Mouse (Mus musculus) heart, postnatal 4 days (tissue): ENCODE data around the gene Ibsp. TPM values are rescaled to one million over a fixed set of nuclear protein-coding genes. Genes with fewer than 3 reads are reported as not detected.

ENCODE experiments used
- DNase-seq: peaks from one replicate; pipeline ENCODE4 v3.0.0; 2021
- total RNA-seq, 2 experiments: library from RNA; stranded (reverse); gene quantifications; 2 replicates each; pipeline ENCODE4 v1.2.3; 2021

Ibsp gene
- not detected for total RNA-seq

GRCm38 (mm10) chr5:104298994-104299393 is at the start of gene Ibsp:
Ibsp (plus strand) TSS chr5:104299171.
- DNase-seq = no peak

- no peak for DNase-seq
Observed at GRCm38 (mm10) chr5:104251811-104252210, 47.2 kb upstream of the Ibsp start.

- DNase-seq = no peak
Observed at GRCm38 (mm10) chr5:104256585-104256984, 42.4 kb upstream of the Ibsp start.

DNA sequence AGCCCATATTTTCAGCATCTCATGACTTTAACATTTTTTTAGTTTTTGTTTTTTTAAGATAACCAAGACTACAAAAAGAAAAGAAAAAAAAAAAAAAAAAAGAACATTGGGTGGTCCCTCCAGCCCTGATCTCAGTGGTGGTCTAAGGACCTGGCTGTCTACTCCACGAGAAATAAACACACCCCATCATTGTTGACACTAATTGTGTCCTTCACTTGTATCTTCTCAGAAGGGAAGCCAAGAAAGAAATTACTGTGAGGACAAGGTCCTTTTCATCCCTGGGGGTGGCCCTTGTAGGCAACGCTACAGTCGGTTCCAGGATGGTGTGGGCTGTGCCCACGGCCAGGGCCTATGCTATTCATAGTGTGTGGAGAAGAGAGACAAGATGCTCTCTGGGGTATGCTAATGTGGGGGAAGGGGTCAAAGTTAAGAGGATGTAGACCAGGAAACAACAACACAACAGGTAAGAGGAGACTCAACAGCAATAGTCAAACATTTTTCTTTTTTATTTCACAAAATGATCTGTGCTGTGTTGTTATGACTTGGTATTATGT is 37.0 kb upstream of the Ibsp start:
- no peak for DNase-seq

DNA sequence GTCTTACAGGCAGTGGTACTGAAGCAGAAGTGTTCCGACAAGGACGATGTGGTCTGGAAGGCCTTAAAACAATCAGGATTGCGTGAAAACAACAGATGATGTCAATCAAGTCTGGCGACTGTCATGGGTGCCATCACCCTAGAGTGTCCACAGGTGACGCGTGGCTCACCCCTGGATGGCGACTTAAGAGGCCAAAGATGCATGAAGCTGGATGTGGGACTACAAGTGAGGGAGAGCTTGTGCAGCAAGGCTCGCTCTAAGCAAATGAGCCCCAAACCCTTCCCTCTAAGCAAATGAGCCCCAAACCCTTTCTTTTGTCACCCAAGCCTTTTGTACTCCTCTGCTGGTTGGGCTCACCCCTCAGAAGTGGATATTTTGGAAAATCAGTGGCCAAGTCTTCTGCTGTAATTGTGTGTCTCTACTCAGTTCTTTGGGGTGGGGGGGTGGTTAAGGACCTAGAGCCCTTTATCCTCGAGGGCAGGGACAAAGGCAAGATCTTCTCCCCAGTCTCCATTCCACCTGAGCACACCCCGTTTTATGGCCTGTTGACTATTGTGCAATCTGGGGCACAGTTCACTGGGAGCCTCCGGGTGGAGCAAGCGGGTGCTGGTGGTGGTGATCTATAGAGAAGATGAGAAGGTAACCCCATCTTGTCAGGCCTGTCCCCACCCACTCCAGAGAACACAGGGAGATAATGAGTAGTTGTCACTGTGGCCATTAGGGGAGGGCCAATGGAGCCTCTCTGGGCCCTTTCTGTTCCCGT is 35.8 kb upstream of the Ibsp start:
- no peak for DNase-seq

GRCm38 (mm10) chr5:104294201-104294600 is 4.8 kb upstream of the Ibsp start:
- DNase-seq = no peak

GRCm38 (mm10) chr5:104314073-104314472 is 15.1 kb downstream of the Ibsp start:
- DNase-seq = no peak

GRCm38 (mm10) chr5:104325029-104325428 is 26.1 kb downstream of the Ibsp start, which contains the start of gene Mepe:
Mepe (plus strand) TSS chr5:104325329.
- no peak for DNase-seq

DNA sequence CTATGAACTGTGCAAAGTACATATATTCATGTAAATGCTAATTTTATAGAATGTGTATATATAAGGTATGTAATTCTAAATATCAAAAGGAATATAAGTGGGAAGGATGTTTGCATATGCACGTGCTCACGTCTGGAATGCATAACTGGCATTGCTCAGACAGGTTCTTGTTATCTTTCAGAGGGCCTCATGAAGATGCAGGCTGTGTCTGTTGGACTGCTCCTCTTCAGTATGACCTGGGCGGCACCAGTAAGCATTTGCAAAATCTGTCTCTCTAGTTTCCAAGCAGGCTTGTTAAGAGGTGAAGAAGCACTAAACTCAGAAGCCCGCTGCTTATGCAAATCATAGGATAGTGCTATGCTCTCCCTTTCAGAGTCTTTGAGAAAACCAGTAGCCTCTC is 27.9 kb downstream of the Ibsp start:
- DNase-seq = no peak

- no peak for DNase-seq
Observed at GRCm38 (mm10) chr5:104327389-104327788, 28.4 kb downstream of the Ibsp start.

DNA sequence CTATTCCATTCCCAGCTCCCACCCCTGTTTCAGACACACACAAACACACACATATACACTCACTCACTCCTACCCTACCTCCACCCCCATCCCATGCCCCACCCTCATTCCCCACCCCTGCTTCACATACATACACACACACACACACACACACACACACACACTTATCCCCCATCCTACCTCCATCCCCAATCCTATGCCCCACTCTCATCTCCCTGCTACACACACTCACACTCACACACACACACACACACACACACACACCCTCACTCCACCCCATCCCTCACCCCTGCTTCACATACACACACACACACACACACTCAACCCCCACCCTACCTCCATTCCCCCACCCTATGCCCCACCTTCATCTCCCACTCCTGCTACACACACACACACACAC is 28.9 kb downstream of the Ibsp start:
- DNase-seq = no peak

DNA sequence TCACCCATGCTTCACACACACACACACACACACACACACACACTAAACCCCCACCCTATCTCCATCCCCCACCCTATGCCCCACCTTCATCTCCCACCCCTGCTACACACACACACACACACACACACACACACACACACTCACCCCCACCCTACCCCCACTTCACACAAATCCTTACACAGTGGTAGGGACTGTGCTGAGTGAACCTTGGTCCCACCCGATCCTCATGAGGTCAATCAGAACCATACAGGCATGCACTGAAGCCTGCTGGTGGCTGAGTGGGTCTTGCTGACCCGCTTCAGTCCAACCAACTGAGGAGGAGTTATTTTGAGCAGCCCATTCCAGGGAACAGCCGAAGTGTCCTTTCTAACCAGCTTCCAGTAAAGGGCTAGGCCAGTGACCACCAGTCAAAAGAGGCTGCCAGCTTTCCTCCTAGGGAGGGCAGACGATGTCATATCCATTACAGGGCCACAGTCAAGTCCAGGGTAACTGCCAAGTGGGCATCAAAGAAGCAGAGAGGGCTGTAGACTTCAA is 29.4 kb downstream of the Ibsp start:
- DNase-seq = no peak

DNA sequence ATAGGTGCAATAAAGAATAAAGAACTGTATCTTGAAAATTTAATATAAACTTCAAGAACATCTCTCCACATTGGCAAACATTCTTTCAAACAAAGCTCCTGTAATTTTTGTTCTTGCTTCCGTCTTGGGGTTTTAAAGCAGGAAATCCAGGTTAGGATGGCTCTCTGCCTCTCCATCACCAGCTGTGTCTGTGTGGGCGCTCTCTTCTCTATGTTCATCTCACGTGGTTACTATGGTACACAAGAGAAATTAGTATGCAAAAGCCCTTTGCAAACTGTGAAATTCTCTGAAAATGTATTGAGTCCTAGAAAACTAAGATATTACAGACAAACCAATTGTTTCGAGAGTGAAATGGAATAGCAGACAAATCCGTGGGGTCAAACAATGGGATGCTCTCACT is 30.4 kb downstream of the Ibsp start:
- no peak for DNase-seq

GRCm38 (mm10) chr5:104330088-104330487 is 31.1 kb downstream of the Ibsp start:
- no peak for DNase-seq

DNA sequence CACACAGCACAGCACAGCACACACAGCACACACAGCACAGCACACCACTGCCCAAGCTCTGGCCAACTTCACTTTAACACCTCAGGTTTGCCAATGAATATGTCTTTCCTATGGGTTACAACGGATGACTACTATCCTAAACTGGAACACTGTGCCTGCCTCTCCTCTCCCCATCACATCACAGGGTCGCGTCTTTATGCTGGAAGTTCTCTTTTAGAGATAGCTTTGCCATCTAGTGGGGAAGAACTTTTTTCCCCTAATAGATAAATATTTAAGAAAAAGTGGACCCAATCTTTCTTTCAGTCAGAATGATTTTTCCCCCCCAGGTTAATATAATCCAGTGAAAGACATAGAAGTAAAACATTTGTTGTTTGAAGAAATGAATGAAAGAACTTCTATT is 33.3 kb downstream of the Ibsp start:
- DNase-seq = no peak

DNA sequence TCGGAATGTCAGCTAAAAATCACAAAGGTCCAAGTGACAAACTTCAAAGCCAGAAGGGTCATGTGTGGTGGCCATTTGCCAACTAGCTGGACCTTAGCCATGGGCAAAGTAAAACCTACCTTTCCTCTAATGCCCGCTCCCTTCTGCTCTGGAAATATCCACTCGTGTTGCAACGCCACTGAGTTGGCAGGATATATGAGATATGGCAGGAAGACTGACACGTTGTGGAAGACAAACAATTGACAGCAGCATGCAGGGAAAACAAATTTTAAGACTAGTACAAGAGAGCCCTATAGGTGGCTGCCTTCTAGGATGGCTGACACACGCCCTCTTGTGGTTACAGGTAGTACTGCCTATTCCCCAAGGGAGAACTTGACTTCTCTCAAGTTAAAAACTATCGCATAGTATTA is 34.3 kb downstream of the Ibsp start:
- DNase-seq = peak; percentile 76

DNA sequence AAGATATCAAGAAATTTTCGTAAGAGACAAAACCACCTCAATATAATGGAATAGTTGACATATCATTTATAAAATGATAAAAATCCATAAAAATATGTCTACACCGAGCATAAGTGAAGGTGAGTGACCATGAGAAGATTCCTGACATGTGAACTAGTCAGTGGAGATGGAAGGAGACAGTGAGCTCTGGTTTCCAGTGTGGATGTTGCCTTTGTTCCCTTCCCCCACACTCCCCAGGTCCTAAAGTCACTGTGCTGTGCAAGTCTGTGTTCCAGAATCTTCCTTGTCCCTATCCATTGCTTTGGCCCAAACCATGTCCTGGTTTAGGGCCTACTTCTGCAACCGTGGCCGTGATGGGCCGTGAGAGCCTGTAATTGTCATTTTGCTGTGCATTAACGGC is 34.7 kb downstream of the Ibsp start:
- no peak for DNase-seq

GRCm38 (mm10) chr5:104334516-104334915 is 35.5 kb downstream of the Ibsp start:
- no peak for DNase-seq

DNA sequence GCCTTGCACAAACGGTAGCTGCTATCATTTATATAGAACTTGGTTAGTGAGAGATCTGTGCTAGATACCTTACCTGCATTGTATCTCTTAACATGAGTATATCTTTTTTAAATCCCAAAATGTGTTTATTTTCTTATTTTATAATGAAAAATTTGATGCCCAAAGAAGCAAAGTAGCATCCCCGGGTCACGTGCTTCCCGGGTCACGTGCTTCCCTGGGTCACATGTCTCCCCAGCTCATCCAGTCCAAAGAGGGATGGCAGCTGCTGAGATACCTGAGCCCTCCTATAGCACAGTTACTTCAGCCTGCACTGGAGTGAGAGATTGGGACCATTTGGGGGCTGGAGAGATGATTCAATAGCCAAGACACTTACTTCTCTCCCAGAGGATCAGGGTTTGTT is 37.0 kb downstream of the Ibsp start:
- DNase-seq = no peak

- no peak for DNase-seq
Observed at GRCm38 (mm10) chr5:104337491-104337890, 38.5 kb downstream of the Ibsp start.

GRCm38 (mm10) chr5:104339009-104339408 is 40.0 kb downstream of the Ibsp start:
- DNase-seq = no peak

GRCm38 (mm10) chr5:104339706-104340512 is 40.9 kb downstream of the Ibsp start:
- peak; percentile 54 for DNase-seq

GRCm38 (mm10) chr5:104340513-104340829 is 41.5 kb downstream of the Ibsp start:
- no peak for DNase-seq
